Mouse (Mus musculus): Measurements from ENCODE around the gene Zp3.

Gene Zp3

DNA sequence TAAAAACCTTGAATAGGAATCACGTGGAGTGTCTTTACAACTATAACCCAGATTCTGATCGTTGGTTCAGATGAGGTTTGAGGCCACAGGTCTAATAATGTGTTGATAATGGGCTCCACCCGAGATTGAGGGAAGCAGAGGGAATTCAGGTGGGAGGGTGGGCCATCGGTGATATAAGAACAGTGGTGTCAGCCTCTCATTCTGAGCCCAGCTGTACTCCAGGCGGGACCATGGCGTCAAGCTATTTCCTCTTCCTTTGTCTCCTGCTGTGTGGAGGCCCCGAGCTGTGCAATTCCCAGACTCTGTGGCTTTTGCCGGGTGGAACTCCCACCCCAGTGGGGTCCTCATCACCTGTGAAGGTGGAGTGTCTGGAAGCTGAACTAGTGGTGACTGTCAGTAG lies at the start of gene Zp3:
TSS of gene Zp3 (plus strand) at position 196 of the 400 bp plus-strand sequence.
- no peak for DNase-seq

DNA sequence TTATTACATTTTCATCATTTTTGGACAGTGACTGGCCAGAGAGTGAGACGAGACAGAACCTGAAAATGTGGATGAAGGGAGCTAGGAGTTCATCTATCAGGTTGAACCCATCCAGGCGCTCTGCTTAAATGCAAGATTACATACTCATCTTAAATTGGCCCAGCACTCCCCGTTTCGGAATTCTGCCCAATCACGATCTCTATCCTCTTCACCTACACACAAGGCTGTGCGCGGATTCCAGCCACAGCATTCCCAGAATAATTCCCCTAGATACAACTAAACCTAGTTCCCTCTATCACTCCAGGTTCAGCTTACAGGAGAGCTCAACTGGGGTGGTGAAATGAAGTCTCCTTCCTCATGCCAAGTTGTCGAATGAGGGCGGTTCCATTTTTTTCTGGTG lies 48.4 kb upstream of the Zp3 start:
- no peak for DNase-seq

DNA sequence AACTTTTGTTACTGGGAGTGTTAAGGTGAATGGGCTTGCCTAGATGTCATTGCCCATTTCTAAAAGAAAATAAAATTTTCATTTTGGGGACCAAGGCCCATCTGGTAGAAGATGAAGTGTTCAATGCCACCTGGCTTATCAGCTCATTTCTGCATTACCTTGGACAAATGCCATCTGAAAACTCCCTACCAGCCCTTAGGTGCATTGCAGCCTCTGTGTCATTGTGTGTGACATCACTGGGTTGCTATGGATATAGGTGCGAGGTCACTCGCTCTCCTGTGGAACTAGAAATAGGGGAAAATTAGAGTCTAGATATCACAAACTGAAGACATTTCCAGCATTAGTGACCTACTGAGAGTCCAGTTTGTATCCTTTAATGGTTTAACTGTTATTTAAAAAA lies 47.5 kb upstream of the Zp3 start:
- no peak for DNase-seq

DNA sequence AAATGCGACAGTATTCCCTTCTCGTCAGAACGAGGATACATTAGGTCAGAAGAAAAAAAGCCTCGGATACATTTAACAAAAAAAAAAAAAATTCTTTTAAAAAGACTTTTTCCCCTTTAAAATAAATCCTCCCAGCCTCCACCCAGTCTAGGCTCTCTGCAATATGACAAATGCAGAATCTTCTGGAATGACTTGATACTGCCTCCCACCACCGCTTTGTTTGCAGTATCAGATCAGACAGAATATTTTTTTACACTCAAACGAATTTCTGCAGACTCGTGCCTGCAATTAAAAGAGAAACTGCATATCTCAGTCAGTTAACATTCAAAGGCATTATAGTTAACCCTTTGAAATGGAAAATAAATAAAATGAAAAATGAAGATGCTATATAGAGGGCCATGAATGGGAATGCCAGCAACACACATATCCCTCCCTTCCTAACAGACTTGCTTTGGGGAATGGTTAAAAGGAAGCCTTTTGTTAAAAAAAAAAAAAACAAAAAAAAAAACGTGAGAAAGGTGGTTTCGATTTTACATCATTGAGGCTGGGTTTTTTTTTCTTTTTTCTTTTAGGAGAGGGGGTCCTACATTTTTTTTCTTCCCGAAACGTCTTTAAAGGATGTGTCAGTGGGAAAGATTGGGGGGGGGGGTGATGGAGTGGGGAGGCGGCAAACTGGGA lies 46.5 kb upstream of the Zp3 start:
- no peak for DNase-seq

DNA sequence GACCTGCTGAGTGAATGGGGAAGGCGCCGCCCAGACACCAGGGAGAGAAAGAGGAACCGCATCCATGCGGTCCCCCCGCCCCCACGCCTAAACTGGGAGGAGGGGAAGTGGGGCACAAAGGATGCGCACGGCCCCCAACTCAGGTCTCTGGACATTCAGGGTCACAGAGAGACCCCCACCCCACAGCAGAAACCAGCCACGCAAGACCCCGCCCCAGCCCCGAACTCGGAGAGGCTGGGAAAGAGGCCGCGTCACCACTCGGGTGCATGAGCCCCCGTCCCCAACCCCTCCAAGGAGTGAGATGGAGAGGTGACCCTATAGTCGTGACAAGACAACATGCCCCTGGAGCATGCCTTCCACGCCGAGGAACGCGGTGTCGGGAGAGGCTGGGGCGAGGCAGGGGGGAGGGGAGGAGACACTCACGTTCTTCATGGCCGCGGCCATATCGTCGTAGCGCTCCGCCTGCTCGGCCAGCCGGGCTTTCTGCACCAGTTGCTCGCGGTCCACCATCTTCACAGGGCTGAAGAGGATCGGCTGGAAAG lies 45.9 kb upstream of the Zp3 start:
- peak; percentile 63 for DNase-seq

DNA sequence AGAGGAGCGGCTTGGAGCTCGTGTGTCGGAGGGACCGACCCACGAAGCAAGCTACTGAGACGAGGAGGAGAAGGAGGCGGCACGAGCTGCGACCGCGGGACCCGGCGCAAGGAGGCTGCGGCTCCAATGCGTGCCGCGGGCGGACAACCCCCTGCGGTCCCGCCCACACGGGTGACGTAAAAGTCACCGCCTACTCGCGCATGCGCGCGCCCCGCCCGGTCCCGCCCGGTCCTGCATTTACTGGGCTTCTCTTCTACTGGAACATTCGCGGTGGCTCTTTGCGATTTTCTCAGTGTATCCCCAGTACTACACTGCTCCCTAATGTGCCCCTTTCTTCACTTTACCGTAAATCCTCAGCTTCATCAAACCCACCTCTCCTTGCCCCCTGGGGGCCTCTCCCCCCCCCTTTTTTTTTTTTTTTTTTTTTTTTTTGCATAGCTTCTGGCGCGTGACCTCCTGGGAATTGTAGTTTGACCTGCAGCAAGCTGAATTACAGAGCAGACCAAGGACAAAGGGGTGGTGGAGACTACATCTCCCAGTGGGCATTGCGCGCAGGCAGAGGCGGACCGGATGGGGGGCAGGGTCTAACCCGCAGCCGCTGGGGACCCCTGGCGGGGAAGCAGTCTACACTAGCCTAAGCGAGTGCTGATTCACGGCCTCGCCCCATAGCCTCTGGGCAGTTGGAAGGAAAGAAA lies 45.3 kb upstream of the Zp3 start, which contains the start of gene Ywhag:
TSS of gene Ywhag (minus strand) at position 136 of the 695 bp plus-strand sequence.
- peak; percentile 98 for DNase-seq

DNA sequence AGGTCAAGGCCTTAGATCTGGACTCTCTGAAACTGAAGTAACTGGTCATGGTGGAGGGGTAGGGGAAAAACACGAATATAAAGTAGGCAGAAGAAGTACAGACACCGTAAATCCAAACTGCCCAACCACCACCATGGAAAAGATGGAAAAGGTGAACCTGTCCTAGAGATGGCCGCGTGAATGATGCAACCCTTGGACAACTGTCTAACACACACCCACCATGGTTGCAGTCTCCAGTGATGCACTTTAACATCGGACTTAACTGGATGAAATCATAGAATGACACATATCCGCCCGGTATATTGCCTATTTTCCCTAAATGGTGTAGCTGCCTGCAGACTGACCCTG lies 44.7 kb upstream of the Zp3 start:
- DNase-seq: no peak

DNA sequence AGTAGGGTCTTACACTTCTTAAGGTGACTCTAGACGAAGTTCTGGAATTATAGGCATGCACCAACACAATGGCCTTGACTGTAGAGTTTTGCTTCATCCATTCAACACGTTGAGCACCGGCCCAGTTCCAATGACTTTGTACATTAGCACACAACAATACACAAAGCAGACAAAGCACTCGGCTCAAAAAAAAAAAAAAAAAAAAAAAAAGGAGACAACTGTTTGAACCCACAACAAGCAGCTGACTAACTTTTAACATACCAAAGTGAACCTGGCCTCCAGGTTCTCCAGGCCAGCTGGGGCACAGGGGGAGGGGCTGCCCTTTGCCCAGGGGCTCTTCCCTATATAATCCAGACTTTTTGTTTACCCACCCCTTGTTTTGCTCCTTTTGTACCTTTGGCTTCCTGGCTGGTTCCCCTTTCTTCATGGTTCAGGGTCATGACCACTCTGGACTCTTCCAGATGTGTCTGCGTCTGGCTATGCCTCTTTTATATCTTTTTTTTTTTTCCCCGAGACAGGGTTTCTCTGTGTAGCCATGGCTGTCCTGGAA lies 44.2 kb upstream of the Zp3 start:
- DNase-seq: no peak

DNA sequence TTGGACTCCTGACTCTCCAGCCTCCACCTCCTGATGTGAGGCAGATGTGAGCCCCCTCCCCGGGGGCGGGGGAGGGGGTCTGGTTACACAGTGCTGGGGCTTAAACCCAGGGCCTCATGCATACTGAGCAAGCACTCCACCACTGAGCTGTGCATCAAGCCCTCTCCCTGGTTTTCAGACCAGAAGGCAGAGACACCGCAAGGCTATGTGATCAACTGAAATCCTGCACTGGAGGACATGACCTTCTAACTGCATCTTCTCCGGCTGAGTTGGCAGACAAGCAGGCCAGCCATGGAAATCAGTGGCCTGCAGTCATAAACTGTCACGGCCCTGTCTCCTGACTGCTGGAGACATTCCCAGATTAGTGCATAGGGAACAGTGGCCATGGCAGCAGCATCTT lies 39.3 kb upstream of the Zp3 start:
- no peak for DNase-seq

DNA sequence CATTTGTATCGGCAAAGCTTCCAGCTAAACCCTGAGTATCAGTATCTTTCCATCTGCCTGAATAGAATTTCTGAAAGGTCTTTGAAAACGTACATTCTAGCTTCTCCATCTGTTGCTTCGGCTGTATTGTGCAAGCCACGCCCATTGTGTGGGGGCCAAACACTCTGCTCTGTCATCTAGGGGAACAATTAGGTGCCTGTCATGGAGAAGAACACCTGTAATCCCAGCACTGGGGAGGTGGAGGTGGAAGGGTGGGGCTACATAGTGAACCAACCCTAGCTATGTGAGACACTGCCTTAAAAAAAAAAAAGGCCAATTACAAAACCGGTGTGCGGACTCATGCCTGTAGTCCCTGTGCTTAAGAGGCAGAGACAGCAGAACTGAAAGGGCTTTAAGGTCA lies 37.2 kb upstream of the Zp3 start:
- DNase-seq: no peak

DNA sequence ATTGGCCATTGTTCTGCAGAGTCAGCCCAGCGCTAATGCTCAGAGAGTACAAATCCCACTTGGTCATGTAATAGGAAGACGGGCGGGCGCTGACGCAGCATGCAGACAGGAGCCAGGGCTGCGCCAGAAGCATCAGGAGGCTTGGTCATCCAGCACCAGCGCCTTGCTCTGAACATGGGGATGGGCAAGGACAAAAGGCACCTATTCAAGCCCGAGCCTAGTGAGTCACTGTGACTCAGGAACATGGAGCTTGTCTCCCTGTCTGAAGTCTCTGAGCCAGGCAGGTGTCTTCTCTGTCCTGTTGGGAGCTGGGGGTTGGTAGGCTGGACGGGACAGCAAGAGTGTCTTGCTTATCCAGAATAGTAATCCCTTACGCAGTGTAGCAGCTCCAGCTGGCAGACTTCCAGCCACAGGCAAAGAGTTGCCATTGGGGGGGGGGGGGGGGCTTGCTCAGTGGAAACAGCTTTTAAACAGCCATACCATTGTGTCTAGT lies 33.9 kb upstream of the Zp3 start:
- DNase-seq: no peak

DNA sequence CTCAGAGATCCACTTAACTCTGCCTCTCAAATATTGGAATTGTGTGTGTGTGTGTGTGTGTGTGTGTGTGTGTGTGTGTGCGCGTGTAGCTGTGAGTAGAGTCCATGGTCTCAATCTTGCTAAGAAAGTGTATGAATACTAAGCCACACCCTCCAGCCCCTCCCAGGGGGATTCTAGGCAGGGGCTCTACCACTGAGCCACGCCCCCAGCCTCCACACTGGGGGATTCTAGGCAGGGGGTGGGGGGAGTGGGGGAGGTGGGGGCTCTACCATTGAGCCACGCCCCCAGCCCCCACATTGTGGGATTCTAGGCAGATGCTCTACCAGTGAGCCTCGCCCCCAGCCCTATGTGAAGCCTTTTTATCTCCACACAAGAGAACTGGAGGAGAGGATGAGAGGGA lies 33.3 kb upstream of the Zp3 start:
- DNase-seq: no peak

DNA sequence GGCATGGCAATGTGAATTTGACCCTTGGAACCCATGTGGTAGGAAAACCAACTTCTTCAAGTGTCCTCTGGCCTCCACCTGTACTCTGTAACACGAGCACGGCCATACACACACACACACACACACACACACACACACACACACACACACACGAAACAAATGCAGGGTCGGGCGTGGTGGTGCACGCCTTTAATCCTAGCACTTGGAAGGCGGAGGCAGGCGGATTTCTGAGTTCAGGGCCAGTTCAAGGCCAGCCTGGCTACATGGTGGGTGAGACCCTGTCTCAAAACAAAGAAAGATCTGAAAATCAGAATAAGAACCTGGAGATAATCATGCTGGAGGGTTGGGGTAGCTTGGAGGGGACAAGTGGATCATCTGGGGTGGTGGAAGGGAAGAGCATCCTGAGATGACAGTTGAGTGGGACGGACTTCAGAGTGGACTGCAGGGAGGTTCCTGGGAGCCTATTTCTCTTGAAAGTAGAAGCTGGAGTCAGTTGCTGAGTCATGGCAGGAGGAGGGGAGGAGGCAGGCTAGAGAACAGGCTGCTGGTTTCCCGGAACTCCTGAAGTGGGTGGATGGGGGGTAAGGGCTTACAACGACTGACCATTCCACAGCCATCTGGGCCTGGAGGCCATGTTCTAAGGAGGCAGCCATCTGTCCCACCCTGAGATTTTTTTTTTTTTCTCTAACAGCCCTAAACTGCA lies 29.0 kb upstream of the Zp3 start:
- no peak for DNase-seq

DNA sequence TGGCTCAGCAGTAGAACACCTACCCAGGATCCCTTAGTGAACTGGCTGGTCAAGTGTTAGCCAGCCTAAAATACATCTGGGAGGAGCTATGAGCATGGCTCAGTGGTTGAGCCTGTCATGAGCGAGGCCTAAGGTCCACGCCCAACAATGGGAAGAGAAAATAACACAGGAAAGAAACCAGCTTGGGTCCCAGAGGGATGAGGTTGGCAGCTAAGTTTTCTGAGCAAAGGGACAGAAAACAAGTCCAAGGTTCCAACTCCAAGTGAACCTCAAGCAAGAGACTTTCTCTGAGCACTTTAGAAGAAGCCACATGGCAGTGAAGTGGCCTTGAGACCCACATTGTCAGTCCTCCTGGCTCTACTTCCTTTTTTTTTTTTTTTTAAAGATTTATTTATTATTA lies 28.2 kb upstream of the Zp3 start:
- no peak for DNase-seq

DNA sequence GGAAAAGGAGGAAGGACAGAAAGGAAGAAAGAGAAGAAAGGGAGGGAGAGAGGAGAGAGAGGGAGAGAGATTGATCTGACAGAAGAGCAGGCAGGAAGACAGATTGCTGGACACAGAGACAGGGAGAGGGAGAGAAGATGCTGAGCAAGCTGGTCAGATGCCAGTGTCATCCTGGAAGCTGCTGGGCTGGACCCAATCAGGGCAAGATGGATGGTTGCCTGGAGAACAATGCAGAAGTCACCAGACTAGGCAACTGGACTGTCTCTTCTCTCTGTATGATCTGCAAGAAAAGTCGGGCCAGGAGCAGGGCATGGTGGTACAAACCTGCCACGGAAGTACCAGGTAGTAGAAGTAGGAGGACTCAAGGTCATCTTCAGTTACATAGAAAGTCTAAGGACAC lies 27.1 kb upstream of the Zp3 start:
- DNase-seq: no peak

DNA sequence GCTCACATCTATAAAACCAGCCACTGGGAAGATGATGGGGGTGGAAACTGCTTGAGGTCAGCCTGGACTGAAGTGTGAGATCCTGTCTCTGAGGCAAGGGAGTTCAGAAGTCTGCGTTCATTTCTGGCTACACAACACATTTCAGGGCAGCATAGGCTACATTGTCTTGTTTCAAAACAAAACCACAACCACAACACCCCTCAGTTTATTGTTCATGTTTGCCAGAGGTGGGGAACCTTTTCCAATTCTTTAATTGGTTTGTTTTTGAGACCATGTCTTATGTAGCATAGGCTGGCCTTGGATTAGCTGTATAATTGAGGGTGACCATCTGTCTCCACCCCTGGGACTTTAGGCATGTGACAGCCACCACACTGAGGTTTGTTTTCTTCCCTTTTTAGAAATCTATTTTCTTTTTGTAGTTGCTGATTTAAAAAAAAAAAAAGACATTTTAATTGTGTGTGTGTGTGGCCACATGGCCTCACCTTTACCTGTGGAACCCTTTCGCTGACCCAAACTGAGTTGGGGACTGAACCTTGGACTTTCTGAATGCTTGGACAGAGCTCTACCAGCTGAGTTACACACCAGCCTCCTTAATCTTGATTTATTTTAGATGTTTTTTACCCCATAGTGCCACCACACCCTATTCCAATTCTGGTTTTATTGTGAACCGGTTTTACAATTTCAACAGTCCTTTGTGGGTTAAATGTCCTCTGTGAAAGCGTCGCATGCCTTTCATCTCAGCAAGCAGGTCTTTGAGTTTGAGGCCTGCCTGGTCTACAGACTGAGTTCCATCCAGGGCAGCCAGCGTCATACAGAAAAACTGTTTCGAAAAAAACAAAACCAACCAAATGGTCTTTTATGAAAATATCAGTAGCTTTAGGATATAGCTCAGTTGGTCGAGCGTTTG lies 23.3 kb upstream of the Zp3 start:
- DNase-seq: no peak

DNA sequence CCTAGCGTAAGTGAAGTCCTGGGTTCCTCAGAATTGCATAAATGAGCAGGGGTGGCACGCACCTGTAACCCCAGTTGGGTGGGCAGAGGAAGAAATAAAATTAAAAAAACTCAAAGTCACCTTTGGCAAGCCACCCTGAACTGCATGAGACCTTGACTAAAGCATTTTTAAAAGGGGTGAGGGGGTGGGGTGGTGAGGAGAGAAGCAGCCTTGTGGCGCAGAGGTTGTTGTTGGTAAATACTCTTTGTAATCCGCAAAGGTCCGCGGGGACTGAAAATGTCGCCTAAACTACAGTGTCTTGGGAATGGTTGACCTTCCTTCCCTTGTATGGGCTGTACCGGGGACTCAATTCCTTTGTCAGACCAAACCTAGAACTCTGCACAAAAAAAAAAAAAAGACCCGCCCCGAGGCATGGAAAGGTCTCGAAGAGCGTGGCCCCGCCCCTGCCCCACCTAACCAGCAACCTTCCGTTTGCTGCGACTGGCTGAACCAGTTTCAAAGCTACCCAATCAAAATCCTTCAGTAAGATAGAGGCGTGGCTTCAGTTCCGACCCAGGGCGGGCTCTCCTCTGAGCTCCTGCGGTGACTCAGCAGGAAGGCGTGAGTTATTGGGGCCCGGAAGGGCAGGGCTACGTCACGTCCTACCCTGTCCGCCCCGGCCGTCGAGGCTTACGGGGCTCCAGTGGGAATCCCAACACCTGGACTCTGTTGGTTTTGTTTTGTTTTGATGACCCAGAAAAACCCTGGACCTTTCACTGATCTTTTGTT lies 22.5 kb upstream of the Zp3 start:
- DNase-seq: peak; percentile 92

DNA sequence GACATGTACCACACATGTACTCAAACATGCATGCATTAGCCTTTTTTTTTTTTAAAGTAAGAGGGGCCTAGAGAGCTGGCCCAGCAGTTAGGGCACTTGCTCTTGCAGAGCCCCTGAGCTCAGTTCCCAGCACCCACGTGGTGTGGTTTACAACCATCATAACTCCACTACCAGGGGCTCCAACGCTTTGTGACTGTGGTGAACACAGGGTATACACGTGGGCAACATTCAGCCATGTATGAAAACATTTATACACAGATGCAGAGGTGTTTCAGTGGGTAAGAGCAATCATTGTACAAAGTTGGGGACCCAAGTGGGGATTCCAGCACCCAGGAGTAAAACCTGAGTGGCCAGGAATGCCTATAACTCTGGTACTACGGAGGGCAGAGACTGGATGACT lies 21.5 kb upstream of the Zp3 start:
- no peak for DNase-seq

DNA sequence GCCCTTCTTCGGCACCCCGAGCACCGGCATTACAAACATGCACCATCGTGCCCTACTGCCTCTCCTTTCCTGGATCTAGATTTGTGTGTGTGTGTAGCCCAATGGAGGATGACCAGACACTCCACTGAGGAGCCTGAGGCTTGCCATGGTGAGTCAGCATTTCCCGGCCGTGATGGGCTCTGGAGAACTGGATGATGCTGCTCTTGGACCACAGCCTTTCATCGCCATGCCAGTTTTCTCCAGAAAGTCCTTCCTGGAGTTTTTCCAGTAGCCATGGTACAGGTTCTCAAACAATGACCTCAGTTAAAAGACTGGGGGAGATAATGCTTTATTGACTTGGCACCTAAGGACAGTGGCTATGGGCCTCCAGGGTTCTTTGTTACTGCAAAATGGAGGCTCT lies 20.0 kb upstream of the Zp3 start:
- DNase-seq: no peak

DNA sequence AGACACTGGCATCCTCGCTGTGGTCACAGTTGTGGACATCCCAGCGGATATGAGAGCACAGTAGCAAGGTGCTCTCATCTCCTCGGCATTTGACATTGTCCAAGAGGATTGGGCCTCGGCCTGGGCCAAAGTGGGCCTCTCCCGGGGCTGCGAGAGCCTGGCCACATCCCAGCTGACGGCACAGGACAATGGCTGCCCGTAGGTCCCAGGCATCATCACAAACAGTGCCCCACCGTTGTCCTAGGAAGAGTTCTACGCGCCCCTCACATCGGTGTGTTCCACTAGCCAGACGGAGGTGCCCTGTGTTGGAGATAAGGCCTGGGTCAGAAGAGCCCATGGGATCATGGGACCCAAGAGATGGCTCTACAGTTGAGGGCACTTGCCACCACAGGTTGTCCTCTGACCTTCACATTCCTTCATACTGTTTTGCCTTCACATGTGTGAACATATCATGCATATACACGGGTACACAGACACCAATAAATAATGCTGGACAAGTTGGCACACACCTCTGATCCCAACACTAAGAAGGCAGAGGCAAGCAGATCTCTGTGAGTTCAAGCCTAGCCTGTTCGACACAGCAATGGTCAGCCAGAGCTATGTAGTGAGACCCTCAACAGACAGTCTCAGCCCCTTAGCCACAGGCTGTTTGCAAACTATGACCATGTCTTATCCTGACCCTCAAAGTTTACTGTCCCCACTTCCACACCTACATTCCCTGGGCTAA lies 18.8 kb upstream of the Zp3 start:
- no peak for DNase-seq

DNA sequence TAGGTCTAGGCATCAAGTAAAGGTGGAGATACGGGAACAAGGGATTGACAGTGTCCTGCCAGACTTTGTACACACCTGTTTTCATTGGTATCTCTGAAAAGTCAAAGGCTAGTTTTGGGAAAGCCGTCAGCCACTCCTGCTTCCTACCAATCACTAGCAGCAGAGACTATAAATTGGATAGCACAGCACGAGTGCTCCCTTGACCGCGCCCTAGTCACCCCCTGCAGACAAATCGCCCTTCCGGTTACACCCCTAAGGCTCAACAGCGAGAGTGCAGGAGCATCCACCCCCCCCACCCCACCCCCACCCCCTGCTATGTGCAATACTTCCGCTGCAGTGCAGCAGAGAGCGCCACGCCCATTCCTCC lies 17.8 kb upstream of the Zp3 start:
- no peak for DNase-seq
